Mouse (Mus musculus) spleen, postnatal 14 days (tissue): ENCODE data around the gene Evx2.

Source experiments
- DNase-seq, 2 experiments: peaks; one replicate each; pipeline ENCODE4 v3.0.0; 2021 to 2022; ENCODE audit warnings: low spot score in 2 of 2

The Evx2 gene

GRCm38 (mm10) chr2:74667191-74667841 lies 8.0 kb upstream of the Evx2 start:
- DNase-seq: no peak

DNA sequence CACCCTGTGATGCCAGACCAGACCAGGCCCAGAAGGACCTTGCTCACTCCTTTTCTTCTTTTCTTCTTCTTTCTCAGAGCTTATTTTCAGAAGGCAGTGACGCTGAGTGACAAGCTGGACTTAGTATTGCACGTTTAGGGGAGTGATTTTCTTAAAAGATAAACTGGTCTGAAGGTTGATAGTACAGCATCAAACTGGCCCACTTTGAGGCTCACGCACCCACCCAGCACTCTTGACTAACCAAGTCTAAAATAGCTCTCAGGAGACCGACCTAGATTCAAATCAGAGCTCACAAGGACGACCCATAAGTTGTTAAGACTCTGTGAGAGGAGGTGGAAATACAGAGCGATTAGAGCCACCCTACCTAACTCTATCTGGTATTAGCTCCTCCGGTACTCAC lies 7.1 kb upstream of the Evx2 start:
- DNase-seq: no peak

DNA sequence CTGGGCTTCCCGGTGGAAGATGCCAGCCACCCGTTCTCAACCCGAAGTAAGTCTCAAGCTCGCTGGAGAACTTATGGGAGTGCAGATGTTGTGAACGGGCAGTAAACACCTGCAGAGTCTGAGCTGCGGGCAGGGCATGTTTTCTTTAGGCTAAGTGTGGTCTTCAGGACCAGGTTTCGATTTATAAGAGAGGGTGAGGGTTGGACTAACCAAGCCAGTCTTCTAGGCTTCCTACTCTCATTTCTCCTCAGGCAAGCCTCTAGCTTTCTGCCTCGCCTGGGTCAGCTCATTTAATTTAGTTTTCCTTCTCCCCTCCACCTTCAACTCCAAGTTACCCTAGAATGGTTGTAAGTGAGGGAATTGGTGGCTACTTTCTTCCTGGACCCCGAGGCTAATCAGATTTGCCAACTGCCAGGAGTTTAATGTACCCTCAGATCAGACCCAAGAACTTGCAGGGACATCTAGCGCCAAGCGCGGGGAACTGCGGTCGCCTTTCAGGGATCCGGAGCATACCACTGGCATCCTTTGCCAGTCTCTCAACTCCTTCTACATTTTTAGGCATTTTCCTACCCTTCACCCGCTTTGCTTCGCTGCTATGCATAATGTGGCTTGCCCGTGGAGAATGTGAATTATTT lies 4.1 kb upstream of the Evx2 start:
- no peak for DNase-seq

DNA sequence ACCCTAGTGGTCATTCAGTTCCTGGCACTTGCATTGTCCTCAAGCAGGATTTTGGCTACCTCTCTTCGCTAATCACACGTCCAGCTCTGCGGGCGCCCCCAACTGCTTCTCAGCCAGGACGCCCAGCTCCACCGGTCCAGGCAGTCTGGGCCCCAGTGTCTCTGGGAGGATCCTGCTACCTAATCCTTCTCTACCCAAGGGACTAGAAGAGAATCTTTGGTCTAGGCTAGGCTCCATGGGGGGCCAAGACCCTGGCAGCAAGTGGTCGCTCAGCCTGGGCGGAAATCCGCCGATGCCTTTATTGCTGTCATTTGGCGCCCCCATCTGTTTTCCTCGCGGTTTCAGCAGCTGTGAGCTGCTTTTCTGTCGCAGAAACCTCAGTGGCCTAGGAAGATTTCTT lies 2.3 kb upstream of the Evx2 start:
- no peak for DNase-seq

DNA sequence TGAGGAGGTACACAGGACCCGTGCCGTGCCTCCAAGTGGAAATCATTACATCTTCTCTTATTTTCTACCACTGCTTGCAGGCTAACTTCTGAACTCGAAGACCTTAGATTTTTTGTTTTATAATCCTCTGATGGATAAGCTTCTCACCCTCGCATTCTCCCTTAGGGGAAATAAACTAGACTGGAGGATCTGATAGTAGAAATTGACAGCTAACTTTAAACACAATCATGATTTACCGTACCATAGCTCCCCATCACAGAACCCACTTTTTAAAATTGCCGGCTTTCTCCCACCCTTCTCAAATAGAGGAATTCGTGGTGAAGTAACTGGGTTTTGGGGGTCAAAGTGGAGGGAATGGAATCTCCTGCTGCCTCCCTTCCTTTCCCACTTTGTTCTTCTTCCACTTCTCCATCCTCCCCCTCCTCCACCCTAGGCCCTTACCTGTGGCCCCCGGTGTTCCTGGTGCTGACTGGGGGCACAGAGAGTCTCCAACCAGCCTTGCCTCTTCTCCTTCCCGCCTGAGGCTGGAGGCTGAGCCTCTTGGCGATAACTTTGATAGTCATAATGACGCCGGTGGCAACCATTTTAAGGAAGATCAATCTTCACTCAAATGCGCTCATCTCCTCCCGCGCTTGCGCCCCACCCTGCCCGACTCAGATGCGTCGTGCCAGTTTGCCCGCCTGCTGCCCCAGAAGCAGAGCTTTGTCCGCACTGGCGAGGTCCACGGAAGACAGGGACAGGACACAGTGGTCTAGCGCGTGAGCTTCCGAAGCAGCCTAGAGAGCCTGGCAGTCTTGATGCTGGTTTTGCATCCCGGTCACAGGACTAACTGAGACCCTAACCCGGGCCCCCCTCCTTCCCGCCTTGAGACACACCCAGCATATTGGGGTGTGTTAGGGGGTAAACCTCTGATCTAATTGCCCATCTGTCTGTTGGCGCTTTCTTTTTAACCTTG lies 1.3 kb upstream of the Evx2 start:
- no peak for DNase-seq

- no peak for DNase-seq
These were observed 538 bp downstream of the Evx2 start for GRCm38 (mm10) chr2:74658667-74659371.

DNA sequence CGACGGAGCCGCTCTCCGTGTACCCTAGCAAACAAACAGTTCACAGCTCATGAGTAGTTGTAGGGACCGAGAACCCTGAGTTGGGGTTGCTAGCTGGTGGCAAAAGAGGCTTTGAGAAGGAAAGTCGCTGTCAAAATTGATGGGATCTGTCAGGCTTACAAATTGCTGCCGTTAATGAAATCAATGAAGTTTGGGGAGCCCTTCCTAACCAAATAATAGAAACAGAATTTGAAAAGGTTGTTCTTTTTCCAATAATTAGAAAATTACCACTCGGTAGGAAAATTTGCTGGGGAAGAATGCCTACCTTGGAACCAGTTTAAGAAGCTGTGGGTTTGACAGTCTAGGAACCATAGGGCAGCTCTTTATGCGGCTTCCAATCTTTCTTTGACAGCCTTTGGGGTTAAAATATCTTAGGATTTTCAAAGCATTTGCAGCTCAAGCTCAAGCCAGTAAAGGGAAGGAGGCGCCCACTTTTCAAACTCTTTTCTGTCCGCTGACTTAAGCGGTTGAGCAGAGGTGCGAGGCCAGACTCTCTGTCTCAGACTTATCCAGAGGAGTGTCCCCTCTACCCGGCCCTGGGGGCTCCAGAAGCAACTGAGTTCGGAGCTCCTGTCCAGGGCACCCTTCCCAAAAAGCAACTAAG lies 1.2 kb downstream of the Evx2 start:
- DNase-seq: no peak

DNA sequence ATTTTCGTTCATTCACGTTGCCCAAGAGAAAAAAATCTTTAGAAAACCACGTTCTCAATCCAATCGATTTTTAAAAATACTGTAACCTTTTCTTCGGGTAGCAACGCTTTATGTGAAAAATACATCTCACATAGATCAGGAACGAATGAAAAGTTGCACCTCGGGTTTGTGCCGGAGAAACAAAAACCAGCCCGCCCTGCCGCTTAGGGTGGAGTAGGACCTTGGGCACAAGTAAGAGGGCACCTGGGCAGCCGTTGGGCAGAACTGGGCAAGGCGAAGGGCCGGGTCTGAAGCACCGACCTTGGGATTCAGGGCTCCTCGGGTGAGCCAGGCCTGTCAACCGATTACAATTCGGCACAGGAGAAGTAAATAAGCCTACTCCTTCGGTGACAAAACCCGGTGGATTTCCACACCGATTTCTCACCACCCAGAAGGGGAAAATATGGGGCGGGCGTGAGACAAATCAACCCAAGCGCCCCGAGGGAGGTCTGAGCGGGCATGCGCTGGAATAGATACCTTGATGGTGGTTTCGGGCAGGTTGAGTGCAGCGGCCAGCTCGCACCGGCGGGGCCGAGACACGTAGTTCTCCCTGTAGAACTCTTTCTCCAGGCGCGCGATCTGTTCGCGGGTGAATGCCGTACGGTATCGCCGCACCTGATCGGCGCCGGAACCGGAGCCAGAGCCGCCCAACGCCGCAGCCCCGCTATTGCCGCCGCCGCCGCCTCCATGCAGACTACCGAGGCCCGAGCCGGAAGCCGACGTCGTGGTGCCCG lies 1.9 kb downstream of the Evx2 start:
- DNase-seq: no peak

- no peak for DNase-seq
These were observed 2.7 kb downstream of the Evx2 start for GRCm38 (mm10) chr2:74656632-74657021.

DNA sequence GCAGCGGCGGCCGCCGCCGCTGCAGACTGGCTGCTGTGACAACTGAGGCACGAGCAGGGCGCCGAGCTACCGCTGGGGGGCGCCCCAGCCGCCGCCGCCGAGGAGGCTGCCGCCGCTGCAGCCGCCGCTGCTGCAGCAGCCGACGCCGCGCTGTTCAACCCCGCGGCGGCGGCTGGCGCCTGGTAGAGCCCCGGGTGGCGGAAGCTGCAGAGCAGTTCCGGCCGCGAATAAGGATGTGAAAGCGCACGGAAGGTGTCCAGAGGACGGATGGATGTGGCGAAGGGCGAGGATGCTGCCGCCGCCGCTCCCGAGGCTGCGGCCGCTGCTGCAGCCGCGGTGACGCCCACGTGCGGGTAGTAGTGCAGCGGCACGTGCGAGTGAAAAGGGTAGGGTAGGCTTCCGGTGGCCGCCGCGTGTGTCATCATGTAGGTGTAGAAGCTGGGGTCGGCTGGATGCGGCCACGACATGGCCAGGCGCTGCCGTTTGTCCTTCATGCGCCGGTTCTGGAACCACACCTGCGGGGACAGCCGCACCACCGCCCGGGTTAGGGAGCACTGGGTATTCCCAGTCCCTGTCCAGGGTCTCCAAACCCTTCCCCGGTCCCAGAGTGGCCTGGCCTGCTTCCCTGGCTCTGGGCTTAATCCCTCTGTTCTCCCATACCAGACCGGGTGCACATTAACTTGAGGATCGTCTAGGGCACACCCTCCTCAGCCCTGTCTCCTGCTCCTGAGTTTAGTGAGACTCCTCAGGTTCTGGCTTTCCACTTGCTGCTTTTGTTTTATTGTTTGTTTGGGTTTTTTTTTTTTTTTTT lies 3.3 kb downstream of the Evx2 start:
- no peak for DNase-seq

- DNase-seq: no peak
These were observed 4.0 kb downstream of the Evx2 start for GRCm38 (mm10) chr2:74655420-74655781.

GRCm38 (mm10) chr2:74654743-74655419 lies 4.5 kb downstream of the Evx2 start:
- no peak for DNase-seq

- no peak for DNase-seq
These were observed 5.4 kb downstream of the Evx2 start for GRCm38 (mm10) chr2:74653781-74654535.

GRCm38 (mm10) chr2:74652996-74653340 lies 6.4 kb downstream of the Evx2 start:
- DNase-seq: no peak

- DNase-seq: no peak
These were observed 12.1 kb downstream of the Evx2 start for GRCm38 (mm10) chr2:74647082-74647864.

GRCm38 (mm10) chr2:74645631-74646030 lies 13.7 kb downstream of the Evx2 start:
- no peak for DNase-seq

GRCm38 (mm10) chr2:74642431-74642830 lies 16.9 kb downstream of the Evx2 start:
- no peak for DNase-seq

DNA sequence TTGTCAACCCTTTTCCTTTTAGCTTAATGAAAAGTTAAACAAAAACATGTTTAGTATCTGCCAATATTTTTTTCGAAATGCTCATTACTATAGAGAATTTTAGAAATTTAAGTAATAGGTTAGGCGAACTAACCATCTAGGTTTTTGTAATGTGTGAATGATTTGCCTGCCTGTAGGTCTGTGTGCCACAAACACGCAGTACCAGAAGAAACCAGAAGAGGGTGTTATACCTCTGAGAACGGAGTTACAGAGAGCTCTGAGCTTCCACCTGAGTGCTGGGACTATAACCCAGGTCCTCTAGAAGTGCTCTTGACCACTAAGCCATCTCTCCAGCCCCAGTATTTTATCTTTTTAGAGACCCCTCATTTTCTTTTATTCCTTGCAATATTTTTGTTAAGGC lies 23.9 kb downstream of the Evx2 start:
- no peak for DNase-seq
